In the genomic region with DNA sequence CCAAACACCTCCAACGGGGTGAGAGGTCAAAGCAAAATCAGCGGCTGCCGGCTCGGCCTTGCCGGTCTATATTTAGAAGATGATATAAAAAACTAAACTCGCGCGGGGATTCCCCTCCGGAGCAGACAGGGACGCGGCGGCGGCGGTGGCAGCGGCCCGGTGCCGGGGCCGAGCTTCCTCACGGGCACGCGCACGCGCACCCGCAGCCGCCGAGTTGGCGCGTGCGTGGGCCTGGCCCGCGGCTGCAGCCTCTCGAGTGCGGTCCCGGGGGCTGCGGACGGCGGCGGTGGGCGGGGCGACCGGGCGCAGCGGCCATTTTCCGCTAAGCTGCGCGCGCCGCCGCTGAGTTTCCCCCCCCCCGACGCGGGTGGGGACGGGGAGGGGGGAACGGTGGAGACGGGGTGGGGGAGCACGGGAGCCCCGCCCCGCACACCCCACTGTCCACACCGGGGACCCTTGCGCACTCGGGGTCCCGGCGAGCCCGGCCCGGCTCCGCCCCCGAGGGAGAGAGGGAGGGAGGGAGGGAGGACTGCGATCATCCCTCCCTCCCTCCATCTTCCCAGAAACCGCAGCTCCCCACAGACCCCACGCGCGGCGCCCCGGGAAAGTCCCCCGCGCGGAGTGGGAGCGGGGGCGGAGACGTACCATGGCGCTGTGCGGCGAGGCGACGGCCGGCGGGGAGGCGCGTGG, we compare ENCODE assay signal across 8 mouse cellular contexts. TPM values are rescaled to one million over a fixed set of nuclear protein-coding genes. Genes with fewer than 3 reads are reported as not detected.
DNase-seq lines count a peak whose midpoint lies in the region; ATAC-seq and TF ChIP-seq lines count a peak whose summit lies in the region.

No protein-coding gene starts in this region.

- peaks cover 28% of the 10 kb centered on the region for H3K27me3 ChIP-seq in forebrain, embryonic 13.5 days
- no peaks in the 10 kb centered on the region for H3K27me3 ChIP-seq in lung, embryonic 16.5 days (ENCODE audit: control insufficient read depth, insufficient read depth, low read depth, low read length)

- peak; percentile 36; the same call in 1 of the 2 replicates for TF ChIP-seq POLR2A in bone marrow, adult 2 months (IDR thresholded peaks at IDR 0.05; ENCODE audit: borderline replicate concordance, control insufficient read depth, low read depth, low read length)

- peak overlapping the region; percentile 91 for H3K27ac ChIP-seq in bone marrow, adult 2 months (ENCODE audit: control insufficient read depth, insufficient read depth, low read depth, low read length, poor library complexity)
- H3K27ac ChIP-seq in forebrain, embryonic 13.5 days = peak overlapping the region; percentile 92
- peak overlapping the region; percentile 98 for H3K27ac ChIP-seq in lung, embryonic 16.5 days (ENCODE audit: low read length)

- H3K36me3 ChIP-seq in forebrain, embryonic 13.5 days (ENCODE audit: poor library complexity, severe bottlenecking) = no peaks in the 10 kb centered on the region
- H3K36me3 ChIP-seq in lung, embryonic 16.5 days (ENCODE audit: control insufficient read depth, insufficient read depth, low read length) = no peaks in the 10 kb centered on the region

- peak overlapping the region; percentile 90 for H3K4me2 ChIP-seq in forebrain, embryonic 13.5 days
- H3K4me2 ChIP-seq in lung, embryonic 16.5 days (ENCODE audit: low read depth, low read length) = peak overlapping the region; percentile 98

- peaks cover 16% of the 10 kb centered on the region for H3K4me1 ChIP-seq in bone marrow, adult 2 months (ENCODE audit: control insufficient read depth, insufficient read depth, low read length)
- peaks cover 62% of the 10 kb centered on the region for H3K4me1 ChIP-seq in forebrain, embryonic 13.5 days
- H3K4me1 ChIP-seq in lung, embryonic 16.5 days (replicated peaks; ENCODE audit: control insufficient read depth, insufficient read depth, low read length) = peaks cover 40% of the 10 kb centered on the region

- H3K9ac ChIP-seq in forebrain, embryonic 13.5 days = peak overlapping the region; percentile 85
- H3K9ac ChIP-seq in lung, embryonic 16.5 days (ENCODE audit: low read length) = peak overlapping the region; percentile 86

- peak overlapping the region; percentile 77 for H3K4me3 ChIP-seq in bone marrow, adult 2 months (replicated peaks; ENCODE audit: control insufficient read depth, low read depth, low read length)
- H3K4me3 ChIP-seq in forebrain, embryonic 13.5 days = peak overlapping the region; percentile 74
- peak overlapping the region; percentile 83 for H3K4me3 ChIP-seq in lung, embryonic 16.5 days (ENCODE audit: low read length)

- no peak for TF ChIP-seq CTCF in bone marrow, adult 2 months (IDR thresholded peaks at IDR 0.05; ENCODE audit: control insufficient read depth, insufficient read depth, low read length)

- H3K9me3 ChIP-seq in forebrain, embryonic 13.5 days (replicated peaks) = no peaks in the 10 kb centered on the region
- H3K9me3 ChIP-seq in lung, embryonic 16.5 days (ENCODE audit: control insufficient read depth, low read length) = no peaks in the 10 kb centered on the region

- peak; percentile 14; the same call in 1 of the 2 replicates for ATAC-seq in forebrain, embryonic 13.5 days
- ATAC-seq in lung, embryonic 16.5 days (ENCODE audit: low read depth) = peak; percentile 17

- peak; percentile 89 for DNase-seq in CD4-positive, CD25-positive, alpha-beta regulatory T cell, adult 2 months (ENCODE audit: low read depth, low spot score)
- peak; percentile 89 to 92 for DNase-seq in heart, postnatal 10 days
- peak; percentile 72 to 81 for DNase-seq in layer of hippocampus, adult 18-20 months (ENCODE audit: low spot score in 2 of 2)
- DNase-seq in retina, embryonic 14.5 days (ENCODE audit: low spot score) = peak; percentile 82
- DNase-seq in thymus, postnatal 25 days = peak; percentile 78

- under 1% methylated on average over 66 of the region's 89 CpGs for WGBS in bone marrow, adult 2 months
- WGBS in forebrain, embryonic 13.5 days = under 1% methylated on average over 63 of the region's 89 CpGs
- 0% methylated on average over 40 of the region's 89 CpGs for WGBS in lung, embryonic 16.5 days

- intact Hi-C loops in heart, postnatal 10 days (cut with DNase I) = no loop called here

RNA-seq across cellular contexts. Expression of a gene that starts 25.1 kb away (rescaled TPM):
- 5.1 and 14.5 TPM in 2 replicates for polyA plus RNA-seq in bone marrow, adult 2 months (2011; ENCODE audit: insufficient read depth, insufficient read length, low replicate concordance, missing spikeins)
- 18.5 and 25.2 TPM in 2 replicates for polyA plus RNA-seq in forebrain, embryonic 13.5 days (2015; fragmentation: Nextera tagmentation; extraction: Ambion mirVana)
- total RNA-seq in heart, postnatal 10 days (2021) = 100 to 1,000 TPM; 139 to 163 TPM
- total RNA-seq in layer of hippocampus, adult 18-20 months (2021) = 10 to 100 TPM; 54.2 to 54.7 TPM
- polyA plus RNA-seq in lung, embryonic 16.5 days (2015; fragmentation: Nextera tagmentation; extraction: Ambion mirVana) = 92.5 and 106 TPM in 2 replicates

RNA-seq across cellular contexts. Expression of a gene that starts 37.4 kb away (rescaled TPM):
- polyA plus RNA-seq in bone marrow, adult 2 months (2011; ENCODE audit: insufficient read depth, insufficient read length, low replicate concordance, missing spikeins) = 7.9 and 18.0 TPM in 2 replicates
- polyA plus RNA-seq in forebrain, embryonic 13.5 days (2015; fragmentation: Nextera tagmentation; extraction: Ambion mirVana) = 1.8 TPM in 2 replicates
- 1 to 10 TPM; 1.3 to 2.2 TPM for total RNA-seq in heart, postnatal 10 days (2021)
- total RNA-seq in layer of hippocampus, adult 18-20 months (2021) = 1 to 10 TPM; 1.8 to 2.4 TPM
- 7.9 and 9.0 TPM in 2 replicates for polyA plus RNA-seq in lung, embryonic 16.5 days (2015; fragmentation: Nextera tagmentation; extraction: Ambion mirVana)

RNA-seq across cellular contexts. Expression of a gene that starts 41.5 kb away (rescaled TPM):
- not detected in 2 replicates for polyA plus RNA-seq in bone marrow, adult 2 months (2011; ENCODE audit: insufficient read depth, insufficient read length, low replicate concordance, missing spikeins)
- polyA plus RNA-seq in forebrain, embryonic 13.5 days (2015; fragmentation: Nextera tagmentation; extraction: Ambion mirVana) = 2.1 and 2.3 TPM in 2 replicates
- under 1 TPM; 0.77 to 0.98 TPM for total RNA-seq in heart, postnatal 10 days (2021)
- total RNA-seq in layer of hippocampus, adult 18-20 months (2021) = 1 to 10 TPM; 4.2 to 6.9 TPM
- polyA plus RNA-seq in lung, embryonic 16.5 days (2015; fragmentation: Nextera tagmentation; extraction: Ambion mirVana) = 1.2 and 1.7 TPM in 2 replicates

RNA-seq across cellular contexts. Expression of a gene that starts 46.0 kb away (rescaled TPM):
- 3.4 and 4.3 TPM in 2 replicates for polyA plus RNA-seq in bone marrow, adult 2 months (2011; ENCODE audit: insufficient read depth, insufficient read length, low replicate concordance, missing spikeins)
- 4.2 and 5.8 TPM in 2 replicates for polyA plus RNA-seq in forebrain, embryonic 13.5 days (2015; fragmentation: Nextera tagmentation; extraction: Ambion mirVana)
- under 1 TPM; 0.74 to 0.87 TPM for total RNA-seq in heart, postnatal 10 days (2021)
- total RNA-seq in layer of hippocampus, adult 18-20 months (2021) = 1 to 10 TPM; 4.1 to 4.8 TPM
- 3.0 and 3.1 TPM in 2 replicates for polyA plus RNA-seq in lung, embryonic 16.5 days (2015; fragmentation: Nextera tagmentation; extraction: Ambion mirVana)

RNA-seq across cellular contexts. Expression of a gene that starts 46.1 kb away (rescaled TPM):
- polyA plus RNA-seq in bone marrow, adult 2 months (2011; ENCODE audit: insufficient read depth, insufficient read length, low replicate concordance, missing spikeins) = 14.6 and 23.0 TPM in 2 replicates
- polyA plus RNA-seq in forebrain, embryonic 13.5 days (2015; fragmentation: Nextera tagmentation; extraction: Ambion mirVana) = 76.7 and 87.3 TPM in 2 replicates
- 10 to 100 TPM; 53.2 to 57.5 TPM for total RNA-seq in heart, postnatal 10 days (2021)
- total RNA-seq in layer of hippocampus, adult 18-20 months (2021) = 10 to 100 TPM; 82.0 to 82.9 TPM
- 71.4 and 73.1 TPM in 2 replicates for polyA plus RNA-seq in lung, embryonic 16.5 days (2015; fragmentation: Nextera tagmentation; extraction: Ambion mirVana)

Comparison
In these comparisons a context has a peak if more than half of its experiments do, and no peak if none do; other contexts are left out.
1. Peak in every context shown above with its lines: DNase-seq, ATAC-seq, H3K4me3 ChIP-seq and H3K27ac ChIP-seq.